Mouse (Mus musculus) neural tube, embryonic 13.5 days (tissue): ENCODE measurements around the gene Kif21b. TPM values are rescaled to one million over a fixed set of nuclear protein-coding genes. Genes with fewer than 3 reads are reported as not detected.

ENCODE experiments used
- ATAC-seq: fragments of 200-750 bp; cut with Nextera tagmentation; 2 replicates; pipeline ENCODE4 v1.8.0; 2017; ENCODE audit warnings: low read depth, mild to moderate bottlenecking, moderate TSS enrichment, moderate library complexity
- H3K27ac ChIP-seq: fragments of 300-500 bp; sonication (generic); replicated peaks from 2 replicates; pipeline ENCODE4 v1.5.1; 2015; ENCODE audit warnings: moderate library complexity, mild to moderate bottlenecking, inconsistent platforms
- H3K27me3 ChIP-seq: fragments of 300-500 bp; sonication (generic); 2 replicates; pipeline ENCODE4 v1.6.1; 2015; ENCODE audit warnings: mild to moderate bottlenecking, inconsistent platforms
- H3K36me3 ChIP-seq: fragments of 300-500 bp; sonication (generic); 2 replicates; pipeline ENCODE4 v1.6.1; 2015; ENCODE audit warnings: mild to moderate bottlenecking, inconsistent platforms
- H3K4me1 ChIP-seq: fragments of 300-500 bp; sonication (generic); replicated peaks from 2 replicates; pipeline ENCODE4 v1.6.1; 2015; ENCODE audit warnings: inconsistent platforms
- H3K4me2 ChIP-seq: fragments of 300-500 bp; sonication (generic); 2 replicates; pipeline ENCODE4 v1.6.1; 2015; ENCODE audit warnings: inconsistent platforms, mild to moderate bottlenecking, moderate library complexity
- H3K4me3 ChIP-seq: fragments of 300-500 bp; sonication (generic); 2 replicates; pipeline ENCODE4 v1.5.1; 2015; ENCODE audit warnings: mild to moderate bottlenecking, inconsistent platforms
- H3K9ac ChIP-seq: fragments of 300-500 bp; sonication (generic); 2 replicates; pipeline ENCODE4 v1.6.1; 2015; ENCODE audit warnings: moderate library complexity, mild to moderate bottlenecking, inconsistent platforms
- H3K9me3 ChIP-seq: fragments of 300-500 bp; sonication (generic); 2 replicates; pipeline ENCODE4 v1.6.1; 2016; ENCODE audit warnings: inconsistent platforms
- WGBS: fragments of 180-500 bp; shearing (Covaris S2); methylation state at CpG from one replicate; pipeline ENCODE4 v1.1.7; 2015; 5-methylcytosine and 5-hydroxymethylcytosine counted together
- polyA plus RNA-seq: library from polyadenylated mRNA; unstranded; fragments of >200 nt; fragmentation: Nextera tagmentation; extraction: Ambion mirVana; gene quantifications from 2 replicates; pipeline ENCODE4 v1.2.1, GENCODE M21; 2015

Gene Kif21b
- polyA plus RNA-seq, 1 experiment from 2014 or later, result 34.6 TPM

DNA sequence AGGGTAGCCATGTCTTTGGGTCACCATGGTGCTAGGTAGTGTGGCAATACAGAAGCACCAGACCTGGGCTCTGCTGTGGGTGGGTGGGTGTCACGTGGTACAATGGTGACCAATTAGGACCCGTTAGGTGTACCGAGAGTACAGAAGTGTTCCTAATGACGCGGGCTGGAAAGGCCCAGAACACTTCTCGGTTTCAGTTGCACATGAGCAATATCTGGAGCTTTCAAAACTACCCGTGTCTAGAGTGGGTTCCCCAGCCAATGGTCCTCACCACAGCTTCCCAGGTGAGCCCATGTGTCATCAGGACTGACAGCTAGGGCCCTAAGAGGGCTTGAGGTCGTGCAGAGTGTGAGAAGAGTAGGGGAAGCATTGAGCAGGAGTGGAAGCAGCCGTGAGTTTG lies 14.1 kb upstream of the Kif21b start:
- no peak for ATAC-seq
- H3K27ac ChIP-seq, result no peak overlapping the region
- 90% methylated on average over 9 of the region's 9 CpGs for WGBS
- no peak overlapping the region for H3K4me3 ChIP-seq
- no peak overlapping the region for H3K4me2 ChIP-seq
- H3K9me3 ChIP-seq, result no peaks in the 10 kb centered on the region
- no peak overlapping the region for H3K9ac ChIP-seq
- H3K4me1 ChIP-seq, result peaks cover 18% of the 10 kb centered on the region
- H3K27me3 ChIP-seq, result no peaks in the 10 kb centered on the region
- no peaks in the 10 kb centered on the region for H3K36me3 ChIP-seq

- no peak overlapping the region for H3K4me3 ChIP-seq
- H3K9me3 ChIP-seq, result no peaks in the 10 kb centered on the region
- ATAC-seq, result no peak
- no peak overlapping the region for H3K9ac ChIP-seq
- 29% methylated on average over 8 of the region's 8 CpGs for WGBS
- no peaks in the 10 kb centered on the region for H3K27me3 ChIP-seq
- H3K27ac ChIP-seq, result no peak overlapping the region
- no peaks in the 10 kb centered on the region for H3K36me3 ChIP-seq
- H3K4me2 ChIP-seq, result no peak overlapping the region
- peaks cover 18% of the 10 kb centered on the region for H3K4me1 ChIP-seq
These were observed 12.3 kb upstream of the Kif21b start for GRCm38 (mm10) chr1:136118875-136119274.

DNA sequence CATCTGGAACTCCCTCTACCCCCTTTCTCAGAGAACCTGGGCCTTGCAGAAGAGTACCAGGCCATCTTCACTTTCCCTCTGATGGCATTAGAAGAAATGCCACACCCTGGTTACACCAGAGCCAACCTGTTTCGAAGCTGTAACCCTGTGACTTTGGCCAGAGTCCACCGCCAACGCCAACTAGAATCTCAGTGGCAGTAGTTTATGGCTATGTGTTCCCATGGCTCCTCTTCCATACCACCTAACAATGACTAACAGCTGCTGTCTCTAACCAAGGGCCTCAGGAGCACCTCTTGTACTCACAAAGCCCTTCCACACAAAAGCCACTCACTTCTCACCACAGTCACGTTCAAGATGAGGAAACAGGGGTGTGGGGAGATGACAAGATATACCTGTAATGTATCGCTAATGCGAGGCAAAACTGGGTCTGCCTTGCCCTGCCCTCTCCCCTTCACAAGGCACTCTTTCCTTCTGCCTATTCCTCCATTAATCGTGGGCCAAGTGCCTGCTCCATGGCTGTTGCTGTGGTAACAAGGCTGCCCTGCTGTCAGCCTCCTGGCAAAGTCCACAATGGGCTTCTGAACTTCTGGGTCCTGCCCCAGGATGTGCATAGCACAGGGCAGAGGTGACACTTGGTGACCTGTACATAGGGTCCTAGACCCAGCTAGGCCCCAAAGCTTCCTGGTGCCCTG lies 11.5 kb upstream of the Kif21b start:
- H3K4me2 ChIP-seq, result no peak overlapping the region
- peaks cover 22% of the 10 kb centered on the region for H3K4me1 ChIP-seq
- no peak overlapping the region for H3K9ac ChIP-seq
- H3K27ac ChIP-seq, result no peak overlapping the region
- ATAC-seq, result no peak
- 53% methylated on average over 7 of the region's 7 CpGs for WGBS
- no peaks in the 10 kb centered on the region for H3K9me3 ChIP-seq
- no peaks in the 10 kb centered on the region for H3K27me3 ChIP-seq
- no peaks in the 10 kb centered on the region for H3K36me3 ChIP-seq
- H3K4me3 ChIP-seq, result no peak overlapping the region

GRCm38 (mm10) chr1:136120263-136120603 lies 11.0 kb upstream of the Kif21b start:
- WGBS, result 74% methylated on average over 1 of the region's 1 CpGs
- no peak for ATAC-seq
- Histone ChIP-seq H3K27me3 (no peaks in the 10 kb centered on the region), H3K4me2 (no peak overlapping the region), H3K27ac (no peak overlapping the region), H3K36me3 (no peaks in the 10 kb centered on the region), H3K9ac (no peak overlapping the region), H3K4me1 (peaks cover 22% of the 10 kb centered on the region), H3K9me3 (no peaks in the 10 kb centered on the region), H3K4me3 (no peak overlapping the region)

- WGBS, result 48% methylated on average over 6 of the region's 6 CpGs
- Histone ChIP-seq H3K4me2 (no peak overlapping the region), H3K4me3 (no peak overlapping the region), H3K27me3 (no peaks in the 10 kb centered on the region), H3K4me1 (peaks cover 22% of the 10 kb centered on the region), H3K9me3 (no peaks in the 10 kb centered on the region), H3K36me3 (no peaks in the 10 kb centered on the region), H3K9ac (no peak overlapping the region), H3K27ac (no peak overlapping the region)
- ATAC-seq, result no peak
These were observed 10.4 kb upstream of the Kif21b start for GRCm38 (mm10) chr1:136120785-136121184.

- H3K27ac ChIP-seq, result no peak overlapping the region
- no peak for ATAC-seq
- 80% methylated on average over 8 of the region's 8 CpGs for WGBS
- H3K4me3 ChIP-seq, result no peak overlapping the region
- no peaks in the 10 kb centered on the region for H3K27me3 ChIP-seq
- peaks cover 22% of the 10 kb centered on the region for H3K4me1 ChIP-seq
- no peaks in the 10 kb centered on the region for H3K36me3 ChIP-seq
- no peak overlapping the region for H3K4me2 ChIP-seq
- no peaks in the 10 kb centered on the region for H3K9me3 ChIP-seq
- H3K9ac ChIP-seq, result no peak overlapping the region
These were observed 9.2 kb upstream of the Kif21b start for GRCm38 (mm10) chr1:136122030-136122429.

GRCm38 (mm10) chr1:136126159-136126765 lies 4.9 kb upstream of the Kif21b start:
- Histone ChIP-seq H3K9me3 (no peaks in the 10 kb centered on the region), H3K27me3 (no peaks in the 10 kb centered on the region), H3K27ac (no peak overlapping the region), H3K9ac (no peak overlapping the region), H3K36me3 (no peaks in the 10 kb centered on the region), H3K4me3 (no peak overlapping the region), H3K4me1 (peaks cover 25% of the 10 kb centered on the region), H3K4me2 (no peak overlapping the region)
- ATAC-seq, result no peak
- 85% methylated on average over 10 of the region's 10 CpGs for WGBS

GRCm38 (mm10) chr1:136126895-136127294 lies 4.3 kb upstream of the Kif21b start:
- H3K9ac ChIP-seq, result no peak overlapping the region
- no peaks in the 10 kb centered on the region for H3K9me3 ChIP-seq
- WGBS, result 81% methylated on average over 10 of the region's 10 CpGs
- no peak overlapping the region for H3K4me3 ChIP-seq
- no peak overlapping the region for H3K27ac ChIP-seq
- peaks cover 25% of the 10 kb centered on the region for H3K4me1 ChIP-seq
- H3K27me3 ChIP-seq, result no peaks in the 10 kb centered on the region
- H3K36me3 ChIP-seq, result no peaks in the 10 kb centered on the region
- no peak for ATAC-seq
- no peak overlapping the region for H3K4me2 ChIP-seq

DNA sequence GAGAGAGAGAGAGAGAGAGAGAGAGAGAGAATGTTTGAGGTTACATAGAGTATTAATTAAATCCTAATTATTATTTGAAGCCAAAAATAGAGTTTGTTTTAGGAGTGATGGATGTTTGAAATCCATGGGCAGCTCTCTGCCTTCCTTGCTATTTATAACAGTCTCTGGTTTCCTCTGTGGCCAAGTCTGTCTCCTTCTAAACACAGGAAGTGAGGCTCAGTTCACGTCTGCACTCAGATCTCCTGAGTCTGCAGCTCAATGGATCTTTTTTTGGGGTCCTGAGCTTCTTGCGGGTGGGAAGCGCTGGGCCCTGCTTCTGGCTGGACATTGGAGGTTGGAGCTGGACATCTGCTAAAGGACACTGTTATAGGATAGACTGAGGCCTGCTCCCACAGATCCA lies 3.3 kb upstream of the Kif21b start:
- no peak overlapping the region for H3K4me3 ChIP-seq
- no peaks in the 10 kb centered on the region for H3K9me3 ChIP-seq
- ATAC-seq, result no peak
- no peak overlapping the region for H3K27ac ChIP-seq
- H3K4me2 ChIP-seq, result no peak overlapping the region
- peaks cover 34% of the 10 kb centered on the region for H3K4me1 ChIP-seq
- H3K27me3 ChIP-seq, result no peaks in the 10 kb centered on the region
- H3K9ac ChIP-seq, result no peak overlapping the region
- H3K36me3 ChIP-seq, result no peaks in the 10 kb centered on the region
- WGBS, result 67% methylated on average over 3 of the region's 3 CpGs

- Histone ChIP-seq H3K4me2 (no peak overlapping the region), H3K36me3 (no peaks in the 10 kb centered on the region), H3K4me3 (no peak overlapping the region), H3K4me1 (peaks cover 39% of the 10 kb centered on the region), H3K9ac (0 out of 2 replicates have a peak overlapping the region, but pooled peaks have one; percentile 8), H3K27me3 (no peaks in the 10 kb centered on the region), H3K27ac (no peak overlapping the region), H3K9me3 (no peaks in the 10 kb centered on the region)
- no peak for ATAC-seq
- 39% methylated on average over 5 of the region's 5 CpGs for WGBS
These were observed 2.8 kb upstream of the Kif21b start for GRCm38 (mm10) chr1:136128416-136128815.

- no peaks in the 10 kb centered on the region for H3K36me3 ChIP-seq
- H3K27ac ChIP-seq, result no peak overlapping the region
- no peaks in the 10 kb centered on the region for H3K27me3 ChIP-seq
- H3K9me3 ChIP-seq, result no peaks in the 10 kb centered on the region
- H3K4me1 ChIP-seq, result peaks cover 44% of the 10 kb centered on the region
- H3K4me3 ChIP-seq, result no peak overlapping the region
- no peak overlapping the region for H3K4me2 ChIP-seq
- WGBS, result 64% methylated on average over 4 of the region's 4 CpGs
- H3K9ac ChIP-seq, result 0 out of 2 replicates have a peak overlapping the region, but pooled peaks have one; percentile 8
- no peak for ATAC-seq
These were observed 2.1 kb upstream of the Kif21b start for GRCm38 (mm10) chr1:136128944-136129589.

DNA sequence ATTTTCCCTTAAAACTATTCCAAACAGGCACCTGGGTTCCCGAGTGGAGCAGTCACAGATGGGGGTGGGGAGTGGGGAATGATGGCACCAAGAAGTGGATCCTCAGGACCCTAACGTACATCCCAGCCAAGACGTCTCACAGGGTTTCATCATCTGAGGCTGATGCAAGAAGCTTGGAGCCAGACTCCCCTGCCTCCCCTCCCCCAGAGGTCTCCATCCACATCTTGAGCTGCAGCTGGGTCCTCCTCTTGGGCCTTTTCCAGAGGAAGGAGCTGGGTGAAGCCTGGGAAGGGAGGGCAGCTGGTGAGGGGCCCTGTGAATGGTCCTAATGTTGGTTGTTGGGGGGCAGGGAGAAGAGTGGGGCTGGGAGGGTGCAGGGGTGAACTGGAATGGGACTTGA lies 1.1 kb upstream of the Kif21b start:
- 66% methylated on average over 3 of the region's 3 CpGs for WGBS
- ATAC-seq, result no peak
- H3K36me3 ChIP-seq, result no peaks in the 10 kb centered on the region
- no peaks in the 10 kb centered on the region for H3K27me3 ChIP-seq
- 0 out of 2 replicates have a peak overlapping the region, but pooled peaks have one; percentile 9 for H3K27ac ChIP-seq
- no peaks in the 10 kb centered on the region for H3K9me3 ChIP-seq
- peaks cover 52% of the 10 kb centered on the region for H3K4me1 ChIP-seq
- peak overlapping the region; percentile 98 for H3K9ac ChIP-seq
- H3K4me2 ChIP-seq, result peak overlapping the region; percentile 77
- H3K4me3 ChIP-seq, result peak overlapping the region; percentile 94
